Mouse (Mus musculus) yolk sac, embryonic 10.5 days (tissue): ENCODE results near the gene Wdr91.

Experiments used
- DNase-seq: peaks from one replicate; pipeline ENCODE4 v3.0.0-alpha.2; 2017; ENCODE audit warnings: low spot score

The Wdr91 gene

DNA sequence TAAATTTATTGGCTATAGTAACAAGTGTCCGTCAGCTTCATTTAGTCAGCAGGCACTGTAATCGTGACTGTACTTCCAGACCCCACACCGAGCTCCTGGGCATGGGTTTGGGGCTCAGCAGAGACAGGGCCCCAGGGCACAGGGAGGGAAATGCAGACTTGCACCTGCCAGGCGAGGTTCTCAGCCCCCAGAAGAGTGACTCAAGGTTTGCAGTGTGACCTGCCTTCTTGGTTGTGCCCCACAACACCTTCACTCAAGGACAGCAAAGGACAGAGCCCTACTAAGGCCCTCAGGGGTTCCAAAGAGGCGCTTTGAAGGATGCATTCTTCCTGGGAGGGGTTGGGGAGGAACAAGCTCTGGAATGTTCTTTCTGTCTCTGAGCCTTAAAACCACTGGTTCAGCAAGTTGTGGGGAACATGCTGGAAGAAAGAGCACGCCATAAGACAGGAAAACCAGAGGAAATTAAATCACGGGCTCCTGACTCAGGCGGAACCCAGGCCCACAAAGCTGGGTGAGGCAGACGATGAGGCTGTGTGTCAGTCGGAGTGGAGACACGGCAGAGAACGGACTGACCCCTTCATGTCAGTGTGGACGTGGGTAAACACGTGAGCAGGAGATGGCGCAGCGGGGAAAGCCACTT lies 31.5 kb downstream of the Wdr91 start:
- no peak for DNase-seq

DNA sequence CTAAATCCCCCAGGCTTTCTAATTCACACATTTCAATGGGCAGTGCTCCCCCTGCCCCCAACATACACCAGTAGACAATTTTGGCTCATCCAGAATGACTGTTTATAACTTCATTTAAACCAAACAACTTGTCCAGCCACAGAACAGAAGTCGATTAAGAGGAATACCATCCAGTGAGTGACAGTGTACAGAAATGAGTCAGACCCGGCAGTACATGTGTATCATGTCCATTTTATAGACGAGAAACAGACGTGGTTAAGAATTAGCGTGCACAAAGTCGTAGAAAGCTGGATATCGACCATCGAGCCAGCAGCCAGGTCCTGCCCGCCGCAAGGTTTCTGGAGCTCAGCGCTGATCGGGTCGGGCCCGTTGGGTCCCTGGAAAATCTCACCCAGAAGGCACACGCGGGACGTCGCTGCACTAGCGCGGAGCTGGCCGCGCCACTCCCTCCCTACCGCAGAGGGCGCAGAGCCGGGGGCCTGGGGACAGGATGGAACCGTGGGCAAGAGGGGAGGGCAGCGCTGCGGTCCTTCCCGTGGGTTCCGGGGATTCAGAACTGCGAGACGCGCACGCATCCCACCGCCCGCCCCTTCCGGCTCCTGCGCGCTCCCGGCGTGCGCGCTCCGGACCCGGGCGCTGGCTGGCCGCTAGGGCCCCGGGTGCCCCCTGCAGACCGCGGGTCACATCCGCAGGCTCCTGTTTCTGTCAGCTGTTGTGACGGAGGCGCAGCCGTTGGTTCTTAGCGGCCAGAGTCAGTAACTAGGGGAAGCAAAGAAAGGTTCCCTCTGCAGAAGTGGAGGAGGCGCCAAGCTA lies 33.0 kb downstream of the Wdr91 start, which contains the start of gene Cyren:
TSS of gene Cyren (minus strand) at position 552 of the 813 bp plus-strand sequence.
- peak; percentile 90 for DNase-seq

DNA sequence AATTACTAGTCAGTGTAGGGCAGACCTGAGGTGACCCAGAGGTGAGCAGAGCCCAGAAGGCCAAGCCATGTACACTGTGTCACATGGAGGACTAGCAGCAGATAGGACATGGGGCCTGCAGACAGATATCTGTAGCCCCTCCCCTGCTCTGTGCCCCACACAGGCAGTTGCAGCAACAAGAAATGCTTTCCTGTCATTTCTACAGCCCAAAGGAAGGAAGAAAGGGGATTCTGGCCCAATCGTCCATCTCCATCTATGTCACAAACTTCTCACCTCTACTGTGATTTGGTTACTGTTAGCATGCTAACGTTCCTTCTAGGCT lies 33.9 kb downstream of the Wdr91 start:
- DNase-seq = peak; percentile 63

DNA sequence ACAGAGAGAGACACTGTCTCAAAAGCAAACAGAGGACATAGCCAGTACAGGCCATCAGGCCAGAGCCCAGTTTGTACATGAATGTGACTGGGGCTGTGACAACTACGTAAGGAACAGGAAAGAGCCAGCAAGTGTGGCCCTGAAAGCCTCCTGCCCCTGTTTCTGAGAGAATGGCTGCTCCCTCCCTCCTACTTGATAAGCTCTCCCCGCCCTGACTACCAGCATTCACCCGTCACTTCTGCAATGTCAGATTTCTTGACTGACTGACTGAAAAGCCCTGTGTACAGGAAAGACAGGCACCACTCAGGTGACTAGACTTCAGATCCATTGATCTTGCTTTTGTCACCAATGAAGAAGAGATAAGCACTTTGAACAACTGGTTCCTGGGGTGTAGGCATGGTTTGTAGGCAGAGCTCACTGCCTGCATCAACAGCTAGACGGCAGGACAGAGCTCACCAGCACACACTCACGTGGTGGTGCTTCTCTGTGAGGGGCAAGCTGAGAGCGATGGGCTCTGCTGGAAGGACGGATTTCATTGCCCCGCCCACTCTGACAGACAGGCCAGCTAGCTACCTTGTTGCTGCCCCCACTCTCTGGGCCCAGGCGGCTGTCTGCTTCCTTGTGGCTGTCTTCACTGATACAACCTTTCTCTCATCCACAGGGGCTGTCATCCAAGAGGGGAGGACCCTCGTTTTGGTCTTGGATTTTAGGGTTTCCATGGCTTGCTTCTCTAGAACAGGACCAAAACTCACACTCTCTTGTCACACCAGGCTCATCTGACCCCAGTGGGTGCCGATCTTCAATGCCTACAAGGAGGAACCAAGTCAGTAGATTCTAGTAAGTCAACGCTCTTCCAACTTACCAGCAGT lies 34.5 kb downstream of the Wdr91 start:
- DNase-seq = peak; percentile 79

DNA sequence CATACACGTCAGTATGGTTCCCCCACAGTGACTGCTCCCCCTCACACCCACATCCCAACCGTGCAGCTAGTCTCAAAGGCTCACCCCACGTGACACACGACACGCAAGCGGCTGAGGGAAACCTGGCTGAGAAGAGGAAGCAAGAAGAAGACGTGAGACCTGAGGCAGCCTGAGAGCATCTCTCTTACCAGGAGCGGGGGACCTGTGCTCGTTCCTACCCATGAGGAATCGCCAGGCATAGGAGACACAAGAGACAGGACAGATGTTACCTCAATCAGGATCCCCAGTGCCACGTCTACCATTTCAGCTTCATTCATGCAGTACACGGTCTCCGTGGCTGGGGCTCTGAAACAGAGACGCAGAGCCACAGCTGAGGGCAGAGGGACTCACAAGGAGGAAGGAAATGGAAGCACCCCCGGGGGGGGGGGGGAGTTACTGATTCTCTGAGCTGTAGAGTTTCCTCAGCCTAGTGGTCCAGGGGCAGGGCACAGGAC lies 35.4 kb downstream of the Wdr91 start:
- DNase-seq = no peak

GRCm38 (mm10) chr6:34874101-34874921 lies 36.4 kb downstream of the Wdr91 start:
- DNase-seq = peak; percentile 77

DNA sequence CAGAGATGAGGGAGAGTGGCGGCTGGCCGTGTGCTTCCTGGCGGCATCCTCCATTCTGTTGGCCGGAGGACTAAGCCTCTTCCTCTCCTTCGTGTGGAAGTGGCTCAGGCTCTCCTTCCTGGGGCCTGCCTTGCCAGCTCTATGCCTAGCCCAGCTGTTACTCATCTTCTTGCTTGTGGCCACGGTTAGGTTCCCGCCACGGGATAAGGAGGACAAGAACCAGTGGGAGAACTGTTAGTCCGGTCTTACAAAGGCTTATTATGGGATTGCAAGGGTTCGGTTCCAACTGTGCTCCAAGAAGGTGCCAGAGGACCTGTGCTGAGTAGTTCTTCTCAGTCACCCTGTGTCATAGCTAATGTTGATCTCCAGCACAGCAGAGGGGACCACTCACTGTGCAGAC lies 37.8 kb downstream of the Wdr91 start:
- DNase-seq = no peak

DNA sequence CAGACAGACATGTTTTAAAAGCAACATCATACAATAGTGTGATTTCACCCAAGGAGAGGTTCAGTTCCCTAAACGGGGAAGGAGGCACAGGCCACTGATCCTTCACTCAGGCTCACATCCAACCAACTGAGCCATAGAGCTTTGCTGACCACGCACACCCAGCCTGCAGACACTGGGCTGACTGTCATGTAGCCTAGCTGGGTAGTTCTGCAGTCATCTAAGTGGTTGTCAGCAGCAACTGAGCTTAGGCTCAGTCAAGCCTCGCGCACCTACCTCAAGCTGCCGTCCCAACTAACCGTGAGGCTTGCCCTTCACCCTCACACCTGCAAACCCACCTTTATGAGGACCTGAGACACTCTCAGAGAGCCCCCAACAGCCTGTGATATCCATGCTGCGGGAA lies 38.7 kb downstream of the Wdr91 start:
- DNase-seq = no peak

- no peak for DNase-seq
Measured at GRCm38 (mm10) chr6:34870724-34871123, 40.0 kb downstream of the Wdr91 start.

GRCm38 (mm10) chr6:34870136-34870535 lies 40.5 kb downstream of the Wdr91 start:
- no peak for DNase-seq

- DNase-seq = no peak
Measured at GRCm38 (mm10) chr6:34869225-34869915, 41.3 kb downstream of the Wdr91 start.

DNA sequence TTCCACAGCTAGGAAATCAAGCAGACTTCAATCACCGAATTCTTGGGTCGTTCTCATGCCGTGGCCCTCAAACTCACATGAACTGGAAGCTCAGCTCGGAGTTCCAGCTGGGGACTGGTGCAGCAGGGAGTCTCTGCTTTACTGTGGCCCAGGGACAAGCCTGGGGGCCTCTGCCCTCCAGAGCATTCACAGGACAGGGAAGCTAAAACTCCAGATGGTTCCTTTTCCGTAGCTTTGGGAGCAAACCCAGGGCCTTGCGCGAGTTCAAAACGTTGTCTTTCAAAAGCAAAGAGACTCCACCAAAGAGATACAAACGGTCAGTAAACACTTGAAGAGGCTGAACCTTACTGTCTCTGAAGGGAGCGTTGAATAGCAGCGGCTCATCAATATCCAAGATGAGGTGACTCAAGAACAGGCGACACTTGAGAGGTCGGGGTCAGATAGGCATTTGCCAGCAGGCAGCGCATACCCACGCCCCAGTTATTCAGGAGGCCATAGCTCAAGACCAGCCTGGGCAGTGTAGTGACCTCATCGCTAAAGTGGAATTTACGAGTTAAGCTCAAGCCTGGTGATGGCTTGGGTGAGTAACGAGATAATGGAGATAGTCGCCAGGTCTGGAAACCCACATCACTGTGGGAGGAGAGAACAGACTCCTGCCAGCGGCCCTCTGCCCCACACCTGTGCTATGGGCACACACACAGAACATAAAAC lies 42.0 kb downstream of the Wdr91 start:
- DNase-seq = no peak

DNA sequence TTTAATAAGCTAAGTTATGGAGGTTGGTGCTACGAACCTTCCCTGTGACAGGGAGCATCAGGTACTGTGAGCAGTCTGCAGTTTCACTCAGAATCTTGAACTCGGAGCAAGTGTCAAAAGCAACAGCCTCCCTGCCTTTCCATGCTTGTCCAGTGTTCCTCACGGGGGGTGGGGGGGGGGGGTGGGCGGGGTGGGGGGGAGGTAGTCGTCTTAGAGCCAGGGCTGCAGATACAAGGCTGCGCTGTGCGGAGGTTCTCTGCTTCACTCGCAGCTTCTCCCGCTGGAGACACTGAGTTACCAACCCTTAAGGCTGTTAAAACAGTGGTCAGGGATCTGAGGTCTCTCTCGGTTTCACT lies 42.7 kb downstream of the Wdr91 start:
- no peak for DNase-seq

GRCm38 (mm10) chr6:34867301-34867994 lies 43.2 kb downstream of the Wdr91 start:
- no peak for DNase-seq

DNA sequence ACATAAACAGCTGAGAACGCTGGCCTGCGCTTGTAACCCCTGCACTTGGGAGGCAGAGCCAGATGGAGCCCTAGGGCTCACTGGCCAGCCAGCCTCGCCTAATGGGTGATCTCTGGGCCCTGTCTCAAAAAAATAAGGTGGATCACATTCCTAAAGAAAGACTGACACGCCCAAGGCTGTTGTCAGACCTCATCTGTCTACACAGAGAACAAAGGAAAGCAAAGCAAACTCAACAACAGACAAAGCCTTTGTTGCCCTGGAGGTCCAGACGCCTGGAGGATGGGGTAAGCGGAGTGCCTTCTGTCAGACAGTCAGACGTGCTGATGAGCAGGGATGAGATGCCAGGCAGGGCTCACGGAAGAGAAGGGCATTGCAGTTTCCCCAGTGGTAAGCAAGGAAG lies 43.9 kb downstream of the Wdr91 start:
- no peak for DNase-seq

DNA sequence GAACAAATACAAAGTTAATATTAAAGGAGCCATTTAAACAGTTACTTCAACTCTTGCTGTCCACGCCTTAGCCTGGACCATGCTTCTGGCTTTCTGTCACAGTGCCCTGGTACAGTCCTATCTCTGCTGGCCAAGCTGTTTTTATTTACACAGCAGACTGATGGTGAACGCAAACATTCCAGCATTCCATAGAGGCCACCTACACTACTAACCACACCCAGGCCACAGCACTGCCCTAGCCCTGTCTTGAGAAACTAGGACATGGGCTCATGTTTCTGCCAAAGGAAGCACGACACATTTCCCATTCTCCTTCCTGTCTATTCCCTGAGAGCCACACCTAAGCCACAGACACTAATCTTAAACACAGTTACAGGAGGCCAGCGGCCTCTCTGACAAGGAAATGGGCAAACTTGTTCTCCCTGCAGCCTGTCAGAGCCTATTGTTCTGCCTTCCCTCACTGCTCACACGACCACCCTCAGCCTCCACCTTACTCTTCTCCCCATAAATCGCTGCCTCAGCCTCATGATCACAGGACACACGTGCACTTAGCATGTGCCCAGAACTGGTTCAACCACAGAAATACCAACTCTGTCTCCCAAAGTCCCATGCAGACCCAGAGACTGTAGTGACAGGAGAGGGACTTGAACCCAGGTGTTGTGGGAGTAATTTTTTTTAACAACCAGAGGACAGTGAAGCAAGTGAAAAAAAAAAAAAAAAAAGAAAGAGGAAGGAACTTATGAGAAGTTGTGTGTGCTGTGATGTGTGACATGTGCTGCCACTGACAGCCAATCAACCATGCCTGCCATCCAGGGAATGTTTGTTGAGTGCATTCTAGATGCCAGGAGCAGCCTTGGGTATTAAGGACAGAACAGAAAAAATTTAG lies 44.7 kb downstream of the Wdr91 start:
- DNase-seq = peak; percentile 84

DNA sequence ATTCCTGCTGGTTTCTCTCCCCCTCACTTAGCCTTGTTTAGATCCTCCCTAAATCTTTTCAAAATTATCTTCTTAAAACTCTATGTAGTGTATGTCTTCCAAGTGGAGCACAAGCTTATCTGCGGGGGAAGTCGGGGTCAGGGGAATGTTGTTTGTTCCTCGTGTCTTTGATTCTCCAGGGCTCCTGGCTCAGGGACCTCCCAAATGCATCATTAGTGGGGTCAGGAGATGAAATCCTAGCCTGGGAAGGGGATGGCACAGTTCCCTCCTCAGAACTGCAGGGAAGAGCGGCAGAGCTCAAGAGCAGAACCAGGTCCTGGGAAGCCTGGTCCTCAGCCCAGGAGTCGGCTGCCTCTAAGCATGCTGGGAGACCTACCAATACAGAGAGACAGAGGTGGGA lies 45.5 kb downstream of the Wdr91 start:
- DNase-seq = peak; percentile 59

- DNase-seq = no peak
Measured at GRCm38 (mm10) chr6:34863786-34864514, 46.7 kb downstream of the Wdr91 start.
